Mouse (Mus musculus) lung, postnatal 25 days (tissue): ENCODE data around the gene Gm21209.
"Not testable (repeated sequence)": the region's sequence is repeated elsewhere in the genome, so short reads cannot be mapped to it uniquely, and the experiment has no call there.

Experiments used
- DNase-seq: peaks from one replicate; pipeline ENCODE4 v3.0.0; 2022; ENCODE audit warnings: low spot score

Gene Gm21209

DNA sequence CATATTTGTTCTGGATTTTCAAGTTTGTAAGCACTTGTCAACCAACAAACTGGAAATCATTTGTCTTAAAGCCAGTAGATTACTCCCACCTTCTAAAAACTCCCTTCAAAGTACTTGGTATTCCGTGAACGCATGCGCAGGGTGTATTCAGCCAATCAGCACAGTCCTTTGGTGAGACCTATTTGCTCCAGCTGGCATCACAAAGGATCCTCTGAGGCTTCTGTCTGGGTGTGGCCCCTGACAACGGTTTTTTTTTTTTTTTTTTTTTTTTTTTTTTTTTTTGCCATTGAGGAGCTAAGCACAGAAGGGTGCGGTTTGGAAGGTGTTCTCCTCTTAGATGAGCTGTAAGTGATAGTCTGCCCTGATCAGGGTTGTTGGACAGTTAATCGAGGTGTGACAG lies at the start of gene Gm21209:
Gene Gm21209 (plus strand): TSS at position 301 of the 400 bp plus-strand sequence.
- not testable (repeated sequence) for DNase-seq
